Mouse (Mus musculus) small intestine, adult 2 months (tissue): ENCODE data around the gene Mical3.

ENCODE experiments used
- CTCF ChIP-seq: fragments of 200-500 bp; IDR thresholded peaks from 2 replicates; pipeline ENCODE4 v1.5.1; 2012; ENCODE audit warnings: low read depth, mild to moderate bottlenecking, control low read depth, inconsistent platforms, low read length, moderate library complexity, mixed read lengths; ENCODE audit not compliant: insufficient replicate concordance, insufficient read length; ENCODE audit errors: extremely low read depth
- POLR2A ChIP-seq: fragments of 200-500 bp; IDR thresholded peaks from 2 replicates; pipeline ENCODE4 v1.6.1; 2012; ENCODE audit warnings: low read depth, mild to moderate bottlenecking, control low read depth, inconsistent platforms, low read length, moderate library complexity

GRCm38 (mm10) chr6:120939783-120940182 lies 191.0 kb downstream of the Mical3 start:
- TF ChIP-seq CTCF (no peak), POLR2A (no peak)
